Mouse (Mus musculus): ENCODE measurements at regions not wholly inside any gene's neighbourhood (a gene's known extent, or its start where the extent isn't known, plus 50 kb on each side); places are given as distances from the start of the nearest gene placed in this dataset.

- no peaks in the 10 kb centered on the region for H3K9me3 ChIP-seq (replicated peaks; ENCODE audit: control insufficient read depth, low read length)
- no peaks in the 10 kb centered on the region for H3K27me3 ChIP-seq (ENCODE audit: control insufficient read depth, insufficient read depth, low read length)
- H3K4me3 ChIP-seq (ENCODE audit: low read depth, low read length) = no peak overlapping the region
- peak overlapping the region; percentile 56 for H3K4me2 ChIP-seq
- ATAC-seq (replicated peaks; ENCODE audit: insufficient number of reproducible peaks, low FRiP score, low TSS enrichment) = no peak
- H3K36me3 ChIP-seq (ENCODE audit: control insufficient read depth, insufficient read depth, low read length) = no peaks in the 10 kb centered on the region
- 26% methylated on average over 26 of the region's 26 CpGs for WGBS (ENCODE audit: insufficient replicate concordance)
- H3K9ac ChIP-seq (ENCODE audit: low read depth, low read length) = peak overlapping the region; percentile 46; the same call in 1 of the 2 replicates
- peaks cover 15% of the 10 kb centered on the region for H3K4me1 ChIP-seq (ENCODE audit: control insufficient read depth, insufficient read depth, low read length)
- H3K27ac ChIP-seq (ENCODE audit: low read depth, low read length) = no peak overlapping the region
Measured at GRCm38 (mm10) chr9:63880487-63881260, 122.9 kb upstream of the Smad3 start.

DNA sequence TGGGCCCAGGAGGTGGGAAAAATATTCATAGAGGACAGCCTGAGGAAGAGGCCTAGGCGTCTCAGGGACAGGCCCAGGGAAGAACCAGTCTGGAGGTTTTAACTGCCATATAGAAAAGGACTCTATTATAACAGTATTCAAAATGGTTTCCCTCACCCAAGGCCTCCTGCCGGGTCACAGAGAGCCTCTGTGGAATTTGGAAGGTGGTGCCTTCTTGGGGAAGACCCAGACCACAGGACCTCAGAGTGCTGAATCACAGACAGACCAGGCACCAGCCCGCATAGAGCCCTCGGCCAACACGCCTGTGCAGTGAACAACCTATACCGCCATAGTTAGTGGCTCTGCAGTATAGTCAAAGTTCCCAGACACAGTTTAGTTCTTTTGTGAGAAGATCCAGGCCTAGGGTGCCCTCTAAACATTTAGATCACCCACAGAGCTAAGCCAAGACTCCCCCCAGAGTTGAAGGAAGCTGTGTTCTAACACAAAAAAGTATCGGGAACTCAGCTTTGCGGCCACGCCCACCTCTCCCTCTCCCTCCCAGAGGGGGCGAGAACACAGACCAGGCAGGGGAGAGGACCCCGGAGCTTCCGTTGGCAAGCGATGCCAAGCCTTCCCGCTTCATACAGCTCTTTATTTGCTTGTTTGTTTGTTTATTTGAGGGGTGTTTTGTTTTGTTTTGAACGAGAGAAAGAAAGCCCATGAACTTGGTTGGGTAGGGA, 122.1 kb upstream of the Smad3 start:
- Histone ChIP-seq H3K27me3 (ENCODE audit: control insufficient read depth, insufficient read depth, low read length) (no peaks in the 10 kb centered on the region), H3K9ac (ENCODE audit: low read depth, low read length) (peak overlapping the region; percentile 34; the same call in 1 of the 2 replicates), H3K27ac (ENCODE audit: low read depth, low read length) (no peak overlapping the region), H3K9me3 (replicated peaks; ENCODE audit: control insufficient read depth, low read length) (no peaks in the 10 kb centered on the region), H3K4me2 (peak overlapping the region; percentile 56), H3K36me3 (ENCODE audit: control insufficient read depth, insufficient read depth, low read length) (no peaks in the 10 kb centered on the region), H3K4me1 (ENCODE audit: control insufficient read depth, insufficient read depth, low read length) (peaks cover 15% of the 10 kb centered on the region), H3K4me3 (ENCODE audit: low read depth, low read length) (no peak overlapping the region; the same call in 1 of the 2 replicates)
- 22% methylated on average over 15 of the region's 15 CpGs for WGBS (ENCODE audit: insufficient replicate concordance)
- ATAC-seq (replicated peaks; ENCODE audit: insufficient number of reproducible peaks, low FRiP score, low TSS enrichment) = no peak

DNA sequence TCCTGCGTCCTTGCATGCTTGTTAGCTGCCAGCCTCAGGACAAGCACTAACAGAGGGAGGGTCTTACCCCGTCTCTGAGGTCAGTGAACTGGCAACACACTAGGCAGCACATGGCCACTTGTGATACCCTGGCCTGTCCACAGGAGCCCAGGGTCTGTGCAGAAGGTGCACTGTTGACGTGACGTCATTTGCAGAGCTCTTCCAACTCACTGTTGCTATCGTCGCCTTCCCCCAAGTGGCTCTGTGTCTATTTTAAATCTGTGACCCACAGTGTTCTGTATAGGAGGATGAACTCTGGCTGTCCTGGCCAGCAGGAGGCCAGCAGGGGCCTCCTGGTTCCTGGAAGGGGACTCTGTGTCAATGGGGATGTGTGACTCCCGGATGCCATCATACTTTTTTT, 120.1 kb upstream of the Smad3 start:
- no peaks in the 10 kb centered on the region for H3K9me3 ChIP-seq (replicated peaks; ENCODE audit: control insufficient read depth, low read length)
- no peak overlapping the region for H3K4me3 ChIP-seq (ENCODE audit: low read depth, low read length)
- H3K27me3 ChIP-seq (ENCODE audit: control insufficient read depth, insufficient read depth, low read length) = no peaks in the 10 kb centered on the region
- no peak overlapping the region for H3K4me2 ChIP-seq
- WGBS (ENCODE audit: insufficient replicate concordance) = 46% methylated on average over 7 of the region's 7 CpGs
- ATAC-seq (replicated peaks; ENCODE audit: insufficient number of reproducible peaks, low FRiP score, low TSS enrichment) = peak; percentile 57; the same call in 1 of the 2 replicates
- H3K9ac ChIP-seq (ENCODE audit: low read depth, low read length) = no peak overlapping the region
- no peaks in the 10 kb centered on the region for H3K36me3 ChIP-seq (ENCODE audit: control insufficient read depth, insufficient read depth, low read length)
- peaks cover 15% of the 10 kb centered on the region for H3K4me1 ChIP-seq (ENCODE audit: control insufficient read depth, insufficient read depth, low read length)
- peak overlapping the region; percentile 70 for H3K27ac ChIP-seq (ENCODE audit: low read depth, low read length)

GRCm38 (mm10) chr9:63876886-63877285, 119.1 kb upstream of the Smad3 start:
- Histone ChIP-seq H3K9me3 (replicated peaks; ENCODE audit: control insufficient read depth, low read length) (no peaks in the 10 kb centered on the region), H3K36me3 (ENCODE audit: control insufficient read depth, insufficient read depth, low read length) (no peaks in the 10 kb centered on the region), H3K4me3 (ENCODE audit: low read depth, low read length) (no peak overlapping the region), H3K4me2 (peak overlapping the region; percentile 44), H3K27ac (ENCODE audit: low read depth, low read length) (peak overlapping the region; percentile 70), H3K9ac (ENCODE audit: low read depth, low read length) (no peak overlapping the region), H3K4me1 (ENCODE audit: control insufficient read depth, insufficient read depth, low read length) (peaks cover 15% of the 10 kb centered on the region), H3K27me3 (ENCODE audit: control insufficient read depth, insufficient read depth, low read length) (no peaks in the 10 kb centered on the region)
- ATAC-seq (replicated peaks; ENCODE audit: insufficient number of reproducible peaks, low FRiP score, low TSS enrichment) = no peak
- 24% methylated on average over 13 of the region's 13 CpGs for WGBS (ENCODE audit: insufficient replicate concordance)

DNA sequence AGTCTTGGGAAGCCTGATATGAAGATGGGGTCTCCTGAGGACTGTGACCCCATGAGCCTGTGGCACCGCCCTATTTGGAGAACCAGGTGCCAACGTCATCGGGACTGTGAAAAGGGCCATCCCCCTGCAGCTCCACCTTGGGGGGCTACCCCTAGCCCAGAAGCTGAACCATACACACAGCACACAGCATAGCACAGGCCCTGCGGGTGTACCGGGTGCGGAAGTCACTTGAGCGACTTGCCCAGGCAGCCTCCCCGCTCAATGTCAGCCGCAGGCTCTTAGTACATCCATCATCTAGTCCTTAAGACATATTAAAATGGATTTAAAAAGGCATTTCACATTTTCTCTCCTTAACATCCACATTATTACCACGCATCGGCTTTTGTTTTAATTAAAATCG, 118.2 kb upstream of the Smad3 start:
- H3K4me1 ChIP-seq (ENCODE audit: control insufficient read depth, insufficient read depth, low read length) = peaks cover 12% of the 10 kb centered on the region
- no peak for ATAC-seq (replicated peaks; ENCODE audit: insufficient number of reproducible peaks, low FRiP score, low TSS enrichment)
- H3K36me3 ChIP-seq (ENCODE audit: control insufficient read depth, insufficient read depth, low read length) = no peaks in the 10 kb centered on the region
- WGBS (ENCODE audit: insufficient replicate concordance) = 93% methylated on average over 12 of the region's 12 CpGs
- H3K4me2 ChIP-seq = no peak overlapping the region
- H3K9ac ChIP-seq (ENCODE audit: low read depth, low read length) = no peak overlapping the region
- no peak overlapping the region for H3K27ac ChIP-seq (ENCODE audit: low read depth, low read length)
- no peaks in the 10 kb centered on the region for H3K9me3 ChIP-seq (replicated peaks; ENCODE audit: control insufficient read depth, low read length)
- no peak overlapping the region for H3K4me3 ChIP-seq (ENCODE audit: low read depth, low read length)
- H3K27me3 ChIP-seq (ENCODE audit: control insufficient read depth, insufficient read depth, low read length) = no peaks in the 10 kb centered on the region

DNA sequence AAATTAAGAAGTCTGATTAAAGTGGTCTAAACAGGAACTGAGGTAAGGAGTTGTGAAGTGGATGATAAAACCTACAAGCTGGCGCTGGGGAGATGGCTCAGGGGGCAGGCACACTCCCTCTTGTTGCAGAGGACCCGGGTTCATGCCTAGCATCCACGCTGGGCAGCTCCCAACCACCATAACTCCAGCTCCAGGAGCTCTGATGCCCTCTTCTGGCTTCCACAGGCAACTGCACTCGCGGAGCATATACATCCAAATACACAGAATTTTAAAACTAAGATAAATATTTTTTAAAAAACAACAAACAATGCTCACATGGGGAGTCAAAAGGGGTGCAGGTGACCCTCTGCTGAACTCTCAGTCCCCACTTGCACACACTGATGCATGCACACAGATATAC, 117.4 kb upstream of the Smad3 start:
- no peaks in the 10 kb centered on the region; the same call in 1 of the 2 replicates for H3K9me3 ChIP-seq (replicated peaks; ENCODE audit: control insufficient read depth, low read length)
- H3K27ac ChIP-seq (ENCODE audit: low read depth, low read length) = no peak overlapping the region
- H3K4me2 ChIP-seq = no peak overlapping the region
- no peak overlapping the region for H3K4me3 ChIP-seq (ENCODE audit: low read depth, low read length)
- H3K9ac ChIP-seq (ENCODE audit: low read depth, low read length) = no peak overlapping the region
- peaks cover 12% of the 10 kb centered on the region for H3K4me1 ChIP-seq (ENCODE audit: control insufficient read depth, insufficient read depth, low read length)
- ATAC-seq (replicated peaks; ENCODE audit: insufficient number of reproducible peaks, low FRiP score, low TSS enrichment) = no peak
- no peaks in the 10 kb centered on the region for H3K36me3 ChIP-seq (ENCODE audit: control insufficient read depth, insufficient read depth, low read length)
- 88% methylated on average over 5 of the region's 5 CpGs for WGBS (ENCODE audit: insufficient replicate concordance)
- H3K27me3 ChIP-seq (ENCODE audit: control insufficient read depth, insufficient read depth, low read length) = no peaks in the 10 kb centered on the region

GRCm38 (mm10) chr9:63864350-63864749, 106.6 kb upstream of the Smad3 start:
- Histone ChIP-seq H3K4me2 (no peak overlapping the region), H3K36me3 (ENCODE audit: control insufficient read depth, insufficient read depth, low read length) (no peaks in the 10 kb centered on the region), H3K27ac (ENCODE audit: low read depth, low read length) (no peak overlapping the region), H3K4me3 (ENCODE audit: low read depth, low read length) (no peak overlapping the region), H3K9ac (ENCODE audit: low read depth, low read length) (no peak overlapping the region), H3K9me3 (replicated peaks; ENCODE audit: control insufficient read depth, low read length) (no peaks in the 10 kb centered on the region), H3K4me1 (ENCODE audit: control insufficient read depth, insufficient read depth, low read length) (peaks cover 17% of the 10 kb centered on the region; the same call in 1 of the 2 replicates), H3K27me3 (ENCODE audit: control insufficient read depth, insufficient read depth, low read length) (no peaks in the 10 kb centered on the region)
- ATAC-seq (replicated peaks; ENCODE audit: insufficient number of reproducible peaks, low FRiP score, low TSS enrichment) = no peak
- WGBS (ENCODE audit: insufficient replicate concordance) = 59% methylated on average over 11 of the region's 11 CpGs

DNA sequence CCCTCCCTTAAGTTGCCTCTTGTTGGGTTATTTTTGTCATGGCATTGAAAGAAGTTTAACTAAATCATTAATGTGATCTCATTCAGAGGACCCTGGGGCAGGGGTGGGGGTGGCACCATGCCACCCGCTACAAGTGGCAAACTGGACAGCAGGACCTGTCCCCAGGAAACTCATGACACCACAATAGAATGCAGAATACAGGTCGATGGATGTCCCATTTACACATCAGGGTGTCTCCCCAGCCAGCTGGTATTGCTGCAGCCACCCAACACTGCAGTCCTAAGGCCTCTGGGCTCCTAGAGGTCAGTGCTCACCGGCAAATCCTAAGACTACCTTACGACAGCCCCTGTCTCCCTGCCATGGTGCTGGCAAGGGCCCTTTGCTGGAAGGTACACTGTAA, 105.5 kb upstream of the Smad3 start:
- H3K36me3 ChIP-seq (ENCODE audit: control insufficient read depth, insufficient read depth, low read length) = no peaks in the 10 kb centered on the region
- no peak overlapping the region for H3K4me2 ChIP-seq
- no peak overlapping the region for H3K27ac ChIP-seq (ENCODE audit: low read depth, low read length)
- H3K4me3 ChIP-seq (ENCODE audit: low read depth, low read length) = no peak overlapping the region
- no peaks in the 10 kb centered on the region for H3K9me3 ChIP-seq (replicated peaks; ENCODE audit: control insufficient read depth, low read length)
- no peak overlapping the region for H3K9ac ChIP-seq (ENCODE audit: low read depth, low read length)
- ATAC-seq (replicated peaks; ENCODE audit: insufficient number of reproducible peaks, low FRiP score, low TSS enrichment) = no peak
- peaks cover 17% of the 10 kb centered on the region; the same call in 1 of the 2 replicates for H3K4me1 ChIP-seq (ENCODE audit: control insufficient read depth, insufficient read depth, low read length)
- 79% methylated on average over 4 of the region's 4 CpGs for WGBS (ENCODE audit: insufficient replicate concordance)
- no peaks in the 10 kb centered on the region for H3K27me3 ChIP-seq (ENCODE audit: control insufficient read depth, insufficient read depth, low read length)
